Mouse (Mus musculus) neural tube, embryonic 14.5 days (tissue): Measurements from ENCODE around the gene Rhox2h. TPM values are rescaled to one million over a fixed set of nuclear protein-coding genes. Genes with fewer than 3 reads are reported as not detected.
"Not testable (repeated sequence)": the region's sequence is repeated elsewhere in the genome, so short reads cannot be mapped to it uniquely, and the experiment has no call there.

Experiments
- ATAC-seq: fragments of 200-750 bp; cut with Nextera tagmentation; 2 replicates; pipeline ENCODE4 v1.8.0; 2017; ENCODE audit warnings: low read depth, mild to moderate bottlenecking, moderate TSS enrichment, moderate library complexity
- H3K27ac ChIP-seq: fragments of 300-500 bp; sonication (generic); 2 replicates; pipeline ENCODE4 v1.5.1; 2014; ENCODE audit warnings: low read depth, mild to moderate bottlenecking, control low read depth, low read length, moderate library complexity, mixed read lengths
- H3K27me3 ChIP-seq: fragments of 300-500 bp; sonication (generic); 2 replicates; pipeline ENCODE4 v1.6.1; 2014; ENCODE audit warnings: low read length; ENCODE audit not compliant: control insufficient read depth, insufficient read depth
- H3K36me3 ChIP-seq: fragments of 300-500 bp; sonication (generic); 2 replicates; pipeline ENCODE4 v1.6.1; 2014; ENCODE audit warnings: low read length, mixed read lengths; ENCODE audit not compliant: control insufficient read depth, insufficient read depth
- H3K4me1 ChIP-seq: fragments of 300-500 bp; sonication (generic); 2 replicates; pipeline ENCODE4 v1.6.1; 2014; ENCODE audit warnings: low read length; ENCODE audit not compliant: control insufficient read depth, insufficient read depth
- H3K4me2 ChIP-seq: fragments of 300-500 bp; sonication (generic); 2 replicates; pipeline ENCODE4 v1.6.1; 2014; ENCODE audit warnings: mild to moderate bottlenecking, low read depth, low read length, control low read depth
- H3K4me3 ChIP-seq: fragments of 300-500 bp; sonication (generic); 2 replicates; pipeline ENCODE4 v1.5.1; 2014; ENCODE audit warnings: low read depth, low read length, control low read depth, mixed read lengths
- H3K9ac ChIP-seq: fragments of 300-500 bp; sonication (generic); replicated peaks from 2 replicates; pipeline ENCODE4 v1.6.1; 2014; ENCODE audit warnings: low read depth, mild to moderate bottlenecking, control low read depth, low read length, mixed read lengths
- H3K9me3 ChIP-seq: fragments of 300-500 bp; sonication (generic); 2 replicates; pipeline ENCODE4 v1.6.1; 2016; ENCODE audit warnings: low read length; ENCODE audit not compliant: control insufficient read depth
- WGBS: fragments of 180-500 bp; shearing (Covaris S2); extraction: QIAGEN DNeasy Blood & Tissue Kit; methylation state at CpG from one replicate; pipeline ENCODE4 v1.1.7; 2014; 5-methylcytosine and 5-hydroxymethylcytosine counted together
- polyA plus RNA-seq: library from polyadenylated mRNA; unstranded; fragments of >200 nt; fragmentation: Nextera tagmentation; extraction: Ambion mirVana; gene quantifications from 2 replicates; pipeline ENCODE4 v1.2.1, GENCODE M21; 2014

Gene Rhox2h
- polyA plus RNA-seq, result not detected in 2 replicates

GRCm38 (mm10) chrX:37673177-37673576 lies at the start of gene Rhox2h:
TSS of gene Rhox2h (minus strand) at chrX:37673277.
- not testable (repeated sequence) for H3K36me3 ChIP-seq, H3K9ac ChIP-seq, H3K27ac ChIP-seq, H3K4me2 ChIP-seq, H3K4me1 ChIP-seq, ATAC-seq, H3K9me3 ChIP-seq, H3K4me3 ChIP-seq, H3K27me3 ChIP-seq
- WGBS, result 94% methylated on average over 8 of the region's 8 CpGs

GRCm38 (mm10) chrX:37701821-37702387 lies 28.8 kb upstream of the Rhox2h start:
- Histone ChIP-seq H3K9ac (no peak overlapping the region), H3K4me1 (no peaks in the 10 kb centered on the region), H3K27me3 (no peaks in the 10 kb centered on the region), H3K27ac (no peak overlapping the region), H3K4me3 (no peak overlapping the region), H3K4me2 (no peak overlapping the region), H3K36me3 (no peaks in the 10 kb centered on the region), H3K9me3 (no peaks in the 10 kb centered on the region)
- ATAC-seq, result no peak
- WGBS, result 79% methylated on average over 3 of the region's 3 CpGs

GRCm38 (mm10) chrX:37692261-37692660 lies 19.2 kb upstream of the Rhox2h start:
- Histone ChIP-seq H3K27me3 (no peaks in the 10 kb centered on the region), H3K9ac (no peak overlapping the region), H3K4me1 (no peaks in the 10 kb centered on the region), H3K9me3 (no peaks in the 10 kb centered on the region), H3K27ac (no peak overlapping the region), H3K36me3 (no peaks in the 10 kb centered on the region), H3K4me2 (no peak overlapping the region), H3K4me3 (no peak overlapping the region)
- WGBS, result 82% methylated on average over 2 of the region's 2 CpGs
- no peak for ATAC-seq

GRCm38 (mm10) chrX:37683031-37683715 lies 10.1 kb upstream of the Rhox2h start:
- 88% methylated on average over 24 of the region's 24 CpGs for WGBS
- Histone ChIP-seq H3K4me2 (no peak overlapping the region), H3K9ac (no peak overlapping the region), H3K9me3 (no peaks in the 10 kb centered on the region), H3K27ac (no peak overlapping the region), H3K4me3 (no peak overlapping the region), H3K4me1 (no peaks in the 10 kb centered on the region), H3K36me3 (no peaks in the 10 kb centered on the region), H3K27me3 (no peaks in the 10 kb centered on the region)
- ATAC-seq, result no peak

GRCm38 (mm10) chrX:37668664-37669063 lies 4.4 kb downstream of the Rhox2h start, which contains the start of gene Rhox3h:
TSS of gene Rhox3h (minus strand) at chrX:37668764.
- H3K36me3 ChIP-seq, H3K4me3 ChIP-seq, H3K4me2 ChIP-seq, H3K9me3 ChIP-seq, ATAC-seq, H3K27ac ChIP-seq, H3K4me1 ChIP-seq, H3K9ac ChIP-seq, H3K27me3 ChIP-seq: not testable (repeated sequence)
- WGBS, result 100% methylated on average over 1 of the region's 3 CpGs

GRCm38 (mm10) chrX:37651227-37651626 lies 21.9 kb downstream of the Rhox2h start, which contains the start of gene Rhox4g:
TSS of gene Rhox4g (minus strand) at chrX:37651327.
- not testable (repeated sequence) for H3K4me1 ChIP-seq, H3K36me3 ChIP-seq, H3K27ac ChIP-seq, ATAC-seq, H3K4me2 ChIP-seq, H3K9me3 ChIP-seq, H3K9ac ChIP-seq, H3K4me3 ChIP-seq, H3K27me3 ChIP-seq
- 95% methylated on average over 16 of the region's 20 CpGs for WGBS

GRCm38 (mm10) chrX:37643370-37643769 lies 29.7 kb downstream of the Rhox2h start, which contains the start of gene Rhox2g:
TSS of gene Rhox2g (minus strand) at chrX:37643470.
- H3K4me1 ChIP-seq, H3K27ac ChIP-seq, H3K4me2 ChIP-seq, H3K4me3 ChIP-seq, H3K9me3 ChIP-seq, H3K27me3 ChIP-seq, H3K36me3 ChIP-seq, H3K9ac ChIP-seq, ATAC-seq: not testable (repeated sequence)
- WGBS, result 91% methylated on average over 6 of the region's 6 CpGs

- H3K27ac ChIP-seq, H3K9me3 ChIP-seq, ATAC-seq, H3K4me1 ChIP-seq, H3K27me3 ChIP-seq, H3K4me2 ChIP-seq, H3K4me3 ChIP-seq, H3K9ac ChIP-seq, H3K36me3 ChIP-seq: not testable (repeated sequence)
- 90% methylated on average over 2 of the region's 2 CpGs for WGBS
Measured at GRCm38 (mm10) chrX:37628512-37628911, 44.6 kb downstream of the Rhox2h start, which contains the start of gene Rhox3g. TSS of gene Rhox3g (minus strand) at chrX:37628612.
